Mouse (Mus musculus): ENCODE measurements around the gene Snapc3. TPM values are rescaled to one million over a fixed set of nuclear protein-coding genes. Genes with fewer than 3 reads are reported as not detected.
"Not testable (repeated sequence)": the region's sequence is repeated elsewhere in the genome, so short reads cannot be mapped to it uniquely, and the experiment has no call there.

Gene Snapc3
- polyA plus RNA-seq, 1 experiment from 2014 or later = 60.6 TPM

GRCm38 (mm10) chr4:83511083-83511482 lies 93.6 kb downstream of the Snapc3 start:
- WGBS = 41% methylated on average over 8 of the region's 8 CpGs
- H3K4me2 ChIP-seq = no peak overlapping the region
- ATAC-seq (ENCODE audit: low FRiP score, low read depth) = no peak
- no peaks in the 10 kb centered on the region for H3K27me3 ChIP-seq
- H3K36me3 ChIP-seq = no peaks in the 10 kb centered on the region
- no peaks in the 10 kb centered on the region for H3K9me3 ChIP-seq
- no peak overlapping the region for H3K9ac ChIP-seq
- no peaks in the 10 kb centered on the region for H3K4me1 ChIP-seq (replicated peaks)
- H3K27ac ChIP-seq (replicated peaks) = no peak overlapping the region
- no peak overlapping the region for H3K4me3 ChIP-seq

- Histone ChIP-seq H3K36me3 (no peaks in the 10 kb centered on the region), H3K27me3 (no peaks in the 10 kb centered on the region), H3K27ac (replicated peaks) (no peak overlapping the region), H3K4me2 (no peak overlapping the region), H3K4me3 (no peak overlapping the region), H3K9ac (no peak overlapping the region), H3K9me3 (no peaks in the 10 kb centered on the region), H3K4me1 (replicated peaks) (no peaks in the 10 kb centered on the region)
- WGBS = 94% methylated on average over 3 of the region's 3 CpGs
- no peak for ATAC-seq (ENCODE audit: low FRiP score, low read depth)
Measured at GRCm38 (mm10) chr4:83512217-83512616, 94.7 kb downstream of the Snapc3 start.

- 70% methylated on average over 2 of the region's 2 CpGs for WGBS
- no peaks in the 10 kb centered on the region for H3K27me3 ChIP-seq
- no peak overlapping the region for H3K27ac ChIP-seq (replicated peaks)
- no peak overlapping the region for H3K4me3 ChIP-seq
- no peak overlapping the region for H3K4me2 ChIP-seq
- ATAC-seq (ENCODE audit: low FRiP score, low read depth) = no peak
- no peaks in the 10 kb centered on the region for H3K9me3 ChIP-seq
- H3K4me1 ChIP-seq (replicated peaks) = no peaks in the 10 kb centered on the region
- H3K9ac ChIP-seq = no peak overlapping the region
- no peaks in the 10 kb centered on the region for H3K36me3 ChIP-seq
Measured at GRCm38 (mm10) chr4:83512644-83513043, 95.1 kb downstream of the Snapc3 start.

- WGBS = 94% methylated on average over 1 of the region's 1 CpGs
- H3K27ac ChIP-seq (replicated peaks) = no peak overlapping the region
- no peak for ATAC-seq (ENCODE audit: low FRiP score, low read depth)
Measured at GRCm38 (mm10) chr4:83514183-83514582, 96.7 kb downstream of the Snapc3 start.

GRCm38 (mm10) chr4:83514976-83515669 lies 97.6 kb downstream of the Snapc3 start:
- no peaks in the 10 kb centered on the region for H3K36me3 ChIP-seq
- no peak overlapping the region for H3K4me2 ChIP-seq
- no peaks in the 10 kb centered on the region for H3K27me3 ChIP-seq
- no peak overlapping the region for H3K9ac ChIP-seq
- 87% methylated on average over 10 of the region's 10 CpGs for WGBS
- H3K27ac ChIP-seq (replicated peaks) = no peak overlapping the region
- H3K9me3 ChIP-seq = no peaks in the 10 kb centered on the region
- H3K4me1 ChIP-seq (replicated peaks) = no peaks in the 10 kb centered on the region
- H3K4me3 ChIP-seq = no peak overlapping the region
- ATAC-seq (ENCODE audit: low FRiP score, low read depth) = peak; percentile 69; the same call in 1 of the 2 replicates

More at GRCm38 (mm10) chr4:83514183-83514582, 96.7 kb downstream of the Snapc3 start:
- H3K9me3 ChIP-seq = no peaks in the 10 kb centered on the region
- H3K9ac ChIP-seq = no peak overlapping the region
- no peaks in the 10 kb centered on the region for H3K27me3 ChIP-seq
- H3K36me3 ChIP-seq = no peaks in the 10 kb centered on the region
- no peak overlapping the region for H3K4me3 ChIP-seq
- H3K4me1 ChIP-seq (replicated peaks) = no peaks in the 10 kb centered on the region
- no peak overlapping the region for H3K4me2 ChIP-seq

GRCm38 (mm10) chr4:83516144-83516543 lies 98.6 kb downstream of the Snapc3 start:
- not testable (repeated sequence) for H3K27me3 ChIP-seq; H3K27ac ChIP-seq (replicated peaks); ATAC-seq (ENCODE audit: low FRiP score, low read depth); H3K4me2 ChIP-seq; H3K4me1 ChIP-seq (replicated peaks); H3K9me3 ChIP-seq; H3K36me3 ChIP-seq; H3K9ac ChIP-seq; H3K4me3 ChIP-seq
- 97% methylated on average over 5 of the region's 6 CpGs for WGBS

Other genes starting within 250 kb of the Snapc3 start
- 6.4 and 6.8 TPM in 2 replicates for gene Ttc39b, start 93.5 kb upstream of the Snapc3 start, polyA plus RNA-seq (2015; fragmentation: Nextera tagmentation; extraction: Ambion mirVana)
- gene Psip1, start 68.7 kb downstream of the Snapc3 start, polyA plus RNA-seq (2015; fragmentation: Nextera tagmentation; extraction: Ambion mirVana) = 253 and 257 TPM in 2 replicates
- gene Ccdc171, start 107.8 kb downstream of the Snapc3 start, polyA plus RNA-seq (2015; fragmentation: Nextera tagmentation; extraction: Ambion mirVana) = 4.0 and 4.4 TPM in 2 replicates